Mouse (Mus musculus) neural tube, embryonic 11.5 days (tissue): Measurements from ENCODE around the gene Hist2h2aa2. TPM values are rescaled to one million over a fixed set of nuclear protein-coding genes. Genes with fewer than 3 reads are reported as not detected.

Experiments
- ATAC-seq: fragments of 200-750 bp; cut with Nextera tagmentation; 2 replicates; pipeline ENCODE4 v1.8.0; 2017; ENCODE audit warnings: moderate number of reproducible peaks, mild to moderate bottlenecking, moderate TSS enrichment, moderate library complexity; ENCODE audit not compliant: insufficient read depth, low FRiP score, low TSS enrichment
- DNase-seq: peaks from one replicate; pipeline ENCODE4 v3.0.0-alpha.2; 2015; ENCODE audit warnings: low spot score
- H3K27ac ChIP-seq: fragments of 300-500 bp; sonication (generic); 2 replicates; pipeline ENCODE4 v1.5.1; 2014; ENCODE audit warnings: low read depth, mild to moderate bottlenecking, low read length
- H3K27me3 ChIP-seq: fragments of 300-500 bp; sonication (generic); 2 replicates; pipeline ENCODE4 v1.6.1; 2014; ENCODE audit warnings: mild to moderate bottlenecking, low read length, mixed read lengths; ENCODE audit not compliant: control insufficient read depth, insufficient read depth
- H3K36me3 ChIP-seq: fragments of 300-500 bp; sonication (generic); 2 replicates; pipeline ENCODE4 v1.6.1; 2014; ENCODE audit warnings: mild to moderate bottlenecking, low read length, moderate library complexity, mixed read lengths; ENCODE audit not compliant: control insufficient read depth, insufficient read depth
- H3K4me1 ChIP-seq: fragments of 300-500 bp; sonication (generic); 2 replicates; pipeline ENCODE4 v1.6.1; 2014; ENCODE audit warnings: low read length, mixed read lengths; ENCODE audit not compliant: control insufficient read depth, insufficient read depth
- H3K4me2 ChIP-seq: fragments of 300-500 bp; sonication (generic); 2 replicates; pipeline ENCODE4 v1.6.1; 2014; ENCODE audit warnings: low read depth, mild to moderate bottlenecking, moderate library complexity
- H3K4me3 ChIP-seq: fragments of 300-500 bp; sonication (generic); 2 replicates; pipeline ENCODE4 v1.5.1; 2014; ENCODE audit warnings: low read depth, low read length
- H3K9ac ChIP-seq: fragments of 300-500 bp; sonication (generic); 2 replicates; pipeline ENCODE4 v1.6.1; 2014; ENCODE audit warnings: mild to moderate bottlenecking, low read length
- H3K9me3 ChIP-seq: fragments of 300-500 bp; sonication (generic); 2 replicates; pipeline ENCODE4 v1.6.1; 2016; ENCODE audit warnings: low read length; ENCODE audit not compliant: control insufficient read depth
- WGBS: fragments of 180-500 bp; shearing (Covaris S2); extraction: QIAGEN DNeasy Blood & Tissue Kit; methylation state at CpG from one replicate; pipeline ENCODE4 v1.1.7; 2014; 5-methylcytosine and 5-hydroxymethylcytosine counted together
- polyA plus RNA-seq: library from polyadenylated mRNA; unstranded; fragments of >200 nt; fragmentation: Nextera tagmentation; extraction: Ambion mirVana; gene quantifications from 2 replicates; pipeline ENCODE4 v1.2.1, GENCODE M21; 2014

Hist2h2aa2 gene
- polyA plus RNA-seq, 1 experiment from 2014 or later, result 24.5 TPM

GRCm38 (mm10) chr3:96262979-96263550 lies 23.0 kb upstream of the Hist2h2aa2 start, which contains the start of gene Hist2h4:
Gene Hist2h4 (minus strand): TSS chr3:96263311.
- no peaks in the 10 kb centered on the region for H3K9me3 ChIP-seq
- H3K9ac ChIP-seq, result peak within 1 kb of the TSS; percentile 82
- DNase-seq (peak; percentile 94), ATAC-seq (peak; percentile 83)
- peaks cover 16% of the 10 kb centered on the region; the same call in 1 of the 2 replicates for H3K4me1 ChIP-seq
- H3K27ac ChIP-seq, result peak within 1 kb of the TSS; percentile 98
- WGBS, result under 1% methylated on average over 40 of the region's 40 CpGs
- H3K27me3 ChIP-seq, result no peaks in the 10 kb centered on the region
- peak within 1 kb of the TSS; percentile 83 for H3K4me2 ChIP-seq
- H3K4me3 ChIP-seq, result peak within 1 kb of the TSS; percentile 57
- H3K36me3 ChIP-seq, result no peaks in the 10 kb centered on the region

GRCm38 (mm10) chr3:96262216-96262875 lies 22.3 kb upstream of the Hist2h2aa2 start:
- WGBS, result under 1% methylated on average over 19 of the region's 19 CpGs
- H3K4me2 ChIP-seq, result peak overlapping the region; percentile 83
- DNase-seq, result peak; percentile 84
- peak overlapping the region; percentile 57 for H3K4me3 ChIP-seq
- H3K36me3 ChIP-seq, result no peaks in the 10 kb centered on the region
- peak overlapping the region; percentile 98 for H3K27ac ChIP-seq
- H3K27me3 ChIP-seq, result no peaks in the 10 kb centered on the region
- H3K9me3 ChIP-seq, result no peaks in the 10 kb centered on the region
- H3K4me1 ChIP-seq, result peaks cover 16% of the 10 kb centered on the region; the same call in 1 of the 2 replicates
- peak; percentile 82 for ATAC-seq
- peak overlapping the region; percentile 82 for H3K9ac ChIP-seq

GRCm38 (mm10) chr3:96261623-96262022 lies 21.5 kb upstream of the Hist2h2aa2 start:
- Histone ChIP-seq H3K9me3 (no peaks in the 10 kb centered on the region), H3K27ac (peak overlapping the region; percentile 98), H3K4me3 (no peak overlapping the region; the same call in 1 of the 2 replicates), H3K36me3 (no peaks in the 10 kb centered on the region), H3K4me2 (peak overlapping the region; percentile 83), H3K9ac (peak overlapping the region; percentile 82), H3K27me3 (no peaks in the 10 kb centered on the region), H3K4me1 (peaks cover 13% of the 10 kb centered on the region; the same call in 1 of the 2 replicates)
- DNase-seq (no peak), ATAC-seq (no peak)
- 60% methylated on average over 3 of the region's 3 CpGs for WGBS

- no peak for ATAC-seq
- Histone ChIP-seq H3K36me3 (no peaks in the 10 kb centered on the region), H3K27ac (no peak overlapping the region), H3K9me3 (no peaks in the 10 kb centered on the region), H3K27me3 (no peaks in the 10 kb centered on the region), H3K4me2 (no peak overlapping the region), H3K4me3 (no peak overlapping the region), H3K9ac (no peak overlapping the region), H3K4me1 (peaks cover 13% of the 10 kb centered on the region; the same call in 1 of the 2 replicates)
- DNase-seq, result no peak
- 92% methylated on average over 5 of the region's 5 CpGs for WGBS
Observed at GRCm38 (mm10) chr3:96260220-96260619, 20.1 kb upstream of the Hist2h2aa2 start.

- no peaks in the 10 kb centered on the region for H3K36me3 ChIP-seq
- H3K4me2 ChIP-seq, result no peak overlapping the region
- DNase-seq (no peak), ATAC-seq (no peak)
- 82% methylated on average over 3 of the region's 3 CpGs for WGBS
- no peaks in the 10 kb centered on the region for H3K4me1 ChIP-seq
- no peaks in the 10 kb centered on the region for H3K27me3 ChIP-seq
- no peak overlapping the region for H3K9ac ChIP-seq
- no peak overlapping the region for H3K4me3 ChIP-seq
- H3K9me3 ChIP-seq, result no peaks in the 10 kb centered on the region
- H3K27ac ChIP-seq, result no peak overlapping the region
Observed at GRCm38 (mm10) chr3:96257190-96257589, 17.1 kb upstream of the Hist2h2aa2 start.

GRCm38 (mm10) chr3:96255926-96256593 lies 16.0 kb upstream of the Hist2h2aa2 start:
- Histone ChIP-seq H3K4me1 (no peaks in the 10 kb centered on the region), H3K4me3 (no peak overlapping the region), H3K9ac (no peak overlapping the region), H3K36me3 (no peaks in the 10 kb centered on the region), H3K9me3 (no peaks in the 10 kb centered on the region), H3K27ac (no peak overlapping the region), H3K27me3 (no peaks in the 10 kb centered on the region), H3K4me2 (no peak overlapping the region)
- 87% methylated on average over 5 of the region's 5 CpGs for WGBS
- no peak for DNase-seq
- no peak for ATAC-seq

- no peaks in the 10 kb centered on the region for H3K9me3 ChIP-seq
- no peaks in the 10 kb centered on the region for H3K27me3 ChIP-seq
- no peak overlapping the region for H3K4me2 ChIP-seq
- DNase-seq (peak; percentile 48), ATAC-seq (no peak)
- H3K4me3 ChIP-seq, result no peak overlapping the region
- H3K36me3 ChIP-seq, result no peaks in the 10 kb centered on the region
- 61% methylated on average over 10 of the region's 10 CpGs for WGBS
- H3K4me1 ChIP-seq, result no peaks in the 10 kb centered on the region
- no peak overlapping the region for H3K9ac ChIP-seq
- H3K27ac ChIP-seq, result no peak overlapping the region
Observed at GRCm38 (mm10) chr3:96254683-96255355, 14.7 kb upstream of the Hist2h2aa2 start.

- Histone ChIP-seq H3K9ac (no peak overlapping the region), H3K4me1 (0 out of 2 replicates have a peak, but pooled peaks cover 2% of the 10 kb centered on the region), H3K4me2 (no peak overlapping the region), H3K27ac (no peak overlapping the region), H3K4me3 (no peak overlapping the region), H3K9me3 (no peaks in the 10 kb centered on the region), H3K27me3 (no peaks in the 10 kb centered on the region), H3K36me3 (no peaks in the 10 kb centered on the region)
- no peak for ATAC-seq
- DNase-seq, result no peak
- WGBS, result 90% methylated on average over 3 of the region's 3 CpGs
Observed at GRCm38 (mm10) chr3:96251787-96252186, 11.7 kb upstream of the Hist2h2aa2 start.
